Mouse (Mus musculus): ENCODE data around the gene Pde10a. TPM values are rescaled to one million over a fixed set of nuclear protein-coding genes. Genes with fewer than 3 reads are reported as not detected.
A peak's percentile ranks its signal among the peaks of the same experiment; 100 is the strongest.

Pde10a gene
- total RNA-seq, 2 experiments from 2014 or later, result 1.7 to 7.8 TPM

DNA sequence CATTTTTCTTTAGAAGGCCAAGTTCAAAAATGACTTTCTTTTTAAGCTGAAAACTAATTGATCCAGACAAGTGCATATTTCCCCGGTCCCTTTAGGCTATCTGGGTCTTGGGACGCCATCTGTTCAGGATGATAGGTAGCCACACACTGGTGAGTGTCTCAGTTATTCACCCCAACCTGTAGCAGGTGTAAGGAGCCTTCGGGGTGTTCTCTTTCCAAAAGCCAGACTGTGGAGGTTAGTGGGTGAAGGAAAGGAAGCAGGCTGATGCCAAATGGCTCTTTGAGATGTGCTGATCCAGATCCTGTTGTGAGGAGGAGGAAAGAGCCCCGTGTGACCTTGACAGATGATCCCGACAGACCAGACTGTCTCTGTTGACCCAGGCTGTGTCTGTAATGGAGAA, 448.2 kb downstream of the Pde10a start:
- no peak for ATAC-seq (replicated peaks; ENCODE audit: low FRiP score, low TSS enrichment, poor library complexity, severe bottlenecking)

DNA sequence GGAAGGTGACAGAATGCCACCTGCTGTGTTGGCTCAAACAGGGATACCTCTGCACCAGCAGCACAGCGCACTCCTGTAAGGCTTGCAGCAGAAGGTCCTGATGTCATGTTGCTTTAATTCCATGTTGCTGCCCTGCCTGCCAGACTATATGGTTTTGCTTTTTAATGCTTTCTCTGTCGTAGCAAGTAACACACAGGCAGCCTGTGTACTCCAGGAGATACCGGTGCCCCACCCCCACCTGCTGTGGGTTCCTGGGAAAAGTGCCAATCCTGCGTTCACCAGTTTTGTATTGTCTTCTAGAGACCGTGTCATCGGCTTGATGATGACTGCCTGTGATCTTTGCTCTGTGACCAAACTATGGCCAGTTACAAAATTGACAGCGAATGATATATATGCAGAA, 449.3 kb downstream of the Pde10a start:
- no peak for ATAC-seq (replicated peaks; ENCODE audit: low FRiP score, low TSS enrichment, poor library complexity, severe bottlenecking)

DNA sequence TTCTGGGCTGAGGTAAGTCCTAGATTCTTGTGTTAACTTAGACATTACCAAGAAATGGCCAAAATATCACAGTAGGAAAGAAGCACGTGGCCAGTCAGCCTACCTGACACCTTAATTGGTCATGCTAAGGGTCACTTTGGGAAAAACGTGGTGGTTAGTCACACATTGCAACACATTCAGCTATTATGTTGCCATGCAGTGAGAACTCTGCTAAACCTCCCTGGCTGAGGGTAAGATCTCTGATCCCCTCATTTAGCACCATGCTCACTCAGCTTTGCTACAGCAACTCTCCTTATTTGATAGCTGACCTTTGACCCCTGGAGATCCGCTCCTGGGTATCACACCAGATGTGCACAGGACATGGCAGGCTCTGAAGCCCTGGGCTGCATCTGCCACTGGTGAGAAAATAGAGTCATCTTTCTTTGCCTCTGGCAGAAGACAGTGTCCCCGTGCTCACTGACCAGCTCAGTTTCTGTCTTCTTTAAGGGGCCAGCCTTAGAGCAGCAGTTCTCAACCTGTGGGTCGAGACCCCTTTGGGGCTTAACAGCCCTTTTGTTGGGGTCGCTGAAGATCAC, 449.7 kb downstream of the Pde10a start:
- ATAC-seq (replicated peaks; ENCODE audit: low FRiP score, low TSS enrichment, poor library complexity, severe bottlenecking), result no peak

DNA sequence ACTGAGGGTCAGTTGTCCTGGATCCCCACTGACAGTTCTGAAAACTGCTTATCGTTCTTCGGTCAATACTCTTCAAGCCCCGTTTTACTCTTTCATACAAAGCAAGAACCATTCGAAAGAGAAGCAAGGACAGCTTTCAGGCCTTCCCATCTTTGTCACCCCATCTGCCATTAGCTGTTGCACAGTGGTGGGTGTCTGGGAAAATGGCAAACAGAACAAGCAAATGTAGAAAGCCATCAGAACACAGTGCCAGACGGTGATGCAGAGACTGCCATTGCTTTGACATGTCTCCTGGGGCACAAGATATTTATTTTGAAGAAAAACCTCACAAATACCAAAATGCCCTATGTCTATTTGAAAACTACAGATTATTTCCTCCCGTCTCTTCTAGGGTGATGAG, 451.6 kb downstream of the Pde10a start:
- no peak for ATAC-seq (replicated peaks; ENCODE audit: low FRiP score, low TSS enrichment, poor library complexity, severe bottlenecking)

DNA sequence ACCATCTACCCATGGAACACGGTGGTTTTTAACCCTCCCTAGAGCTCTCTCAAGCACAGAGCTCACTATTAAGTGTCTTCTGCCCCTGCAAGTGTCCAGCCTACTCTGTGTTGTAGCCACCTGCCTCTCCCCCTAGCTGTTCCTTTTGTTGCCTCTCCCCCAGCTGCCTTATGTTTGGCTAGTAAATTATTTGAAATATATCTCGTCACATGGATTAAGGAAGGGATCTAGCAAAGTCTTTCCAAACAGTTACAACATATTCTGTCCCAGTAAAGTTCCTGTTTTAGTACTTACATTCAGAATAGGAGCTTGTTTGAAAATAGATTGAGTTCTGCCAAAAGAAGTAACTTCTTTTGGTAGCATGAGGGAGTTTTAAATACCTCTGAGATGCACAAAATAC, 452.1 kb downstream of the Pde10a start:
- ATAC-seq (replicated peaks; ENCODE audit: low FRiP score, low TSS enrichment, poor library complexity, severe bottlenecking), result no peak

DNA sequence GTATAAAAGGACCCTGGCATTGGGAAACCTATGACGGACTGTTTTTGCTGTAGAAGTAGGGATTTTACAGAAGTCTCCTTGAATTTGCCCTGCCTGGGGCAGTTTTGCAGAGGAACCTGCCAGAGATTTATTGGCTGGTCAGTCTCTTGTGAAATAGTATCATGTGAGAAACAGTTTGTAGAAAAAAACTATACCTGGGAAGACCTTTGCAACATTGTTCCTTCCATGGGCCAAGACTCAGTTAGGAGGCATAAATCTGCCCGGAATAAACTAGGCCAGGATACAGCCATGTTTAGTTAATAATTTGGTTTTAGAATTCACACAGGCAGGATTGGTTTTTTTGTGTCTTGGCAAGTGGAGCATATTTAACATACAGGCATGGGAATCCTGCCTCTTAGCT, 458.4 kb downstream of the Pde10a start:
- no peak for ATAC-seq (replicated peaks; ENCODE audit: low FRiP score, low TSS enrichment, poor library complexity, severe bottlenecking)

DNA sequence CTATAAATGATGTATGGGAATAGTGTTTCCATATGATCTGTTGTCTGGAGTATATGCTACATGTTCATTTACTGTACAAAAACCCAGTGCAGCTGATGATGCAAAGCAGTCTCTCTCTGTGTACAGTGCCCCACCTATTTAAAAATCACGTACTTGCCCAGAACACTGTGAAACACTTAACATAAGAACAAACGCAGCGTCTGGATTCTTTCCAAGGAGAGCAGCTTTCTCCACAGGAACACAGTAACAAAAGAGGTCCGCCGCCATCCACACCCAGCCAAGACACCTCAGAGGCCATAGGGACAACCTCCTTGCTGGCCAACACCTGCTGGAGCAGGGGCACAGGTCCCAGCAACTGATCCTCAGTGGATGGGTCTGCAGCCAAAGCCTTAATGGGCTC, 460.5 kb downstream of the Pde10a start:
- no peak for ATAC-seq (replicated peaks; ENCODE audit: low FRiP score, low TSS enrichment, poor library complexity, severe bottlenecking)

DNA sequence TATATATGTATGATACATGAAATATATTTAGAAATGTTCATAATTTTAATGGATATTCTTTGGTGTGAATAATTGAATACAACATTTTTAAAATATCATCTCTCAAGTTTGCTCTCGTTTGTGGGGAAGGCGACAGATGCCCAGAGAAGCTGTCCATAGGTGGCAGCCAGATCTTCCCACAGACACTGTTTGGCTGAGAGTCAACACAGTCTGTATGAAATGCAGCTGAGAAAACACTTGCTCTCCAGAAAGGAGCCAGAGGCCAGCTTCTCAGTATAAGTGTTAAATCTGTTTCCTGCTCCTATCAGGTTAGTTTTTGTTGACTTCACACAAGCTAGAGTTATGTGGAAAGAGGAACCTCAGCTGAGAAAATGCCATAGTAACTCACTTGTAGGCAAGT, 461.4 kb downstream of the Pde10a start:
- ATAC-seq (replicated peaks; ENCODE audit: low FRiP score, low TSS enrichment, poor library complexity, severe bottlenecking), result no peak

DNA sequence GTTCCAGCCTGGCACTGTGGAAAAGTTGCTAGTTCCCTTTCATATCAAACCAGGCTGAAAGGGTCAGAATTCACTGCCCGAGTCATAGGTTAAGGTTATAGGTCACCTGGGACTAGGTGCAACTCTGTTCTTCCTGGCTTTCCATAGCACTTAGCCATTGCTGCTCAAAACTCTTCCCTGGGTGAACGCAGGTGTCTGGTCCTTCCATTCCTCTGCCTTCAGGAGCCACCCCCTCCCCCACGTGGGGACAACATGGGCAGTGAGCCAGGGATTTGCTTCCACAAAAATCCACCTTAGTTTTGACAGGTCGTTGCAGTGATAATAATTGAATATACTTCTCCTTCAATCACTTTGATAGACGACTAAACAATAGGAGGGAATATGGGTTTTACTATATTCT, 462.2 kb downstream of the Pde10a start:
- no peak for ATAC-seq (replicated peaks; ENCODE audit: low FRiP score, low TSS enrichment, poor library complexity, severe bottlenecking)

DNA sequence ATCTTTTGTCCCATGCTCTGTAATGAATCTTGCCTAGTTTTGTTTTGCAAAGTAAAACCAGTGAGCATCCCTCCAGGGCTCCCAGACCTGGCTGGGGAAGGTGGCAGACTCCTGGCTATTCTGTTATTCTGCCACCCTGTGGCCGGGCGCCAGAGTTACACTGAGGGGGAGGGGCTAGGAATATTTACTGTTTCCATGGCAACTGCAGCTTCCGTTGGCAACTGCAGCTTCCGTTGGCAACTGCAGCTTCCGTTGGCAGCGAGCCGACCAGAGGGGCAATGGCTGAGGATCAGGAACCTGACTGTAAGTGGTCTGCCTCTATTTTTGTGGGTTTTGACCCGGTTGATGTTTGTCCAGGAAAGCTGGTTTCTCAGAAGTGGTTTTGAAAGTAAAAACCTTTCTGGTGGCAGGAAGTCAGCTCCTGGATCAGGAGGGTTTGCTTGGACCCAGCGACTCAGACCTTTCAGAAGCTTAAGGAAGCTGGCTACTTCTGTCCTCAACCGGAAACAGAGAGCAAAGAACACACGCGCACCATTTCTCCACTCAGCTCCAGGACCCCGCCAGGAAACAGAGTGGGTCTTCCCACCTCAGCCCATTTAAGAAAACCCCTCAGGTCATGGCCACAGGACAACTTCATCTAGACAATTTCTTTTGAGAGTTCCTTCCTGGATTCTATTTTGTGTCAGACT, 463.1 kb downstream of the Pde10a start, which contains the start of gene 1700010I14Rik:
Gene 1700010I14Rik, plus strand, starts transcription at position 215 of the 689 bp plus-strand sequence.
- peak; percentile 88 for ATAC-seq (replicated peaks; ENCODE audit: low FRiP score, low TSS enrichment, poor library complexity, severe bottlenecking)

DNA sequence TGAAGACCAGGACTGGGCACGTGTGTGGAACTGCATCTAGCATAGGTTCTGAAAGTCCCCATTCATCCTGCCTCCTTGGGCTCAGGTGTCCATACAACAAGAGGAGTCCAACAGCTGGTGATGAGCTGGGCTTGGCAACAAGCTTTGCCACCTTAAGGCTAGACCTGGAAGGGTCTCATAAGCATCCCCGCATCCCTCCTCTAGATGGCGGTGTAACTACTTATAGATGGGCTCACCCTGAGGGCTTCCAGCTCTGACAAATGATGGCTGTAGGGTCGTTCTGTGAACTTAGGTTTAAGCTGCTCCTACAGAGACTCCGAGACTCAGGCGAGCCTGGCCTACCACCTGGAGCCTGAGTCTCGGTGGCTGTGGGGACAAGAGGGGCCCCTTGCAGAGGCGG, 466.0 kb downstream of the Pde10a start:
- ATAC-seq (replicated peaks; ENCODE audit: low FRiP score, low TSS enrichment, poor library complexity, severe bottlenecking), result peak; percentile 71

DNA sequence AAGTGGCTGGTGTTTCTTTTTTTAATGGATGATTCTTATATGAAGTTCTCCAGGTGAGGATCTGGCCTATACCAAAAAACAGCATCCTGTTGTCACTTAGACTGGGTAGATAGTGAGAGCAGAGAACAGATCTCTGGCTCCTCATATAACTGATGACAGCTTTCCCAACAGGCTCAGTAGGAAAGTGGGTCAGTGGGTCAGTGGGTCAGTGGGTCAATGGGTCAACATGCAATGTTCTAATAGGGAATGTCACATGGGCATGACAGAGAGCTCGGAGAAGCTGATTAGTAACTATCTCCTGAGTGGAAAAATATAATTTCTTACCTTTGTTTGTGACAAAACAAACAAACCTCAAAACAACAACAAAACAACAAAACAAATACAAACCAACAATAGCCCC, 470.2 kb downstream of the Pde10a start:
- no peak for ATAC-seq (replicated peaks; ENCODE audit: low FRiP score, low TSS enrichment, poor library complexity, severe bottlenecking)

DNA sequence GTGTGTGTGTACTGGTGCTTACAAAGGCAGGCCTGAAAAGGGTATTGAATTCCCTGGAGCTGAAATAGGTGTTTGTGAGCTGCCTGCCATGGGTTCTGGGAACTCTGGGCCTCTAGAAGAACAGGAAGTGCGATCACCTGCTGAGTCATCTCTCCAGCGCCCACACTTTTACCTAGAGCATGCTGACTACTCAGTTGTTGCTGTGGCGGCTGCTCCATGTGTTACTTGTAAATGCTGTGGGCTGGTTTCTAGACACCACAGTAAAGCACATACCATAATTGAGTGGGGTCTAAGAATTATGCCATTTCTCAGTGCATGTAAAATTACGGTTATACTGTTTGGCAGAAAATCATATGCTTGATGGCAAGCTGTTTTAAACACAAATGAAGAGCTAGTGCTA, 477.3 kb downstream of the Pde10a start:
- no peak for ATAC-seq (replicated peaks; ENCODE audit: low FRiP score, low TSS enrichment, poor library complexity, severe bottlenecking)

DNA sequence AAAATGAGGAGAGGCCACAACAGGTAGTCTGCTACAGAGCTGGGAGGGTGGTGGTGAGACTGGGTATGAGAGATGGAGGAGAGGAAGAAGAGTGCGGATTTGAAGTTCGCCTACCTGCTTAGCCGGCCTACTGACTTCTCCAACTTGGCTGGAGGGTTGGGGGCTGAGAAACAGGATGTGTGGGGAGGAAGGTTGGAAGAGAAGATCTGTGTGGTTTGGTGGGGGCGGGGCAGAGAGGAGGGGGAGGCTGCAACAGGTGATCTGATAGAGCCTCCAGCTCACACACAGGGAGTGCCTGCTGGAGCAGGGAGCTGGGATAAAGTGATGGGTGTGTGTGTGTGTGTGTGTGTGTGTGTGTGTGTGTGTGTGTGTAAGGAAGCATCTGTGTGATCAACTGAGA, 479.3 kb downstream of the Pde10a start:
- ATAC-seq (replicated peaks; ENCODE audit: low FRiP score, low TSS enrichment, poor library complexity, severe bottlenecking), result no peak

DNA sequence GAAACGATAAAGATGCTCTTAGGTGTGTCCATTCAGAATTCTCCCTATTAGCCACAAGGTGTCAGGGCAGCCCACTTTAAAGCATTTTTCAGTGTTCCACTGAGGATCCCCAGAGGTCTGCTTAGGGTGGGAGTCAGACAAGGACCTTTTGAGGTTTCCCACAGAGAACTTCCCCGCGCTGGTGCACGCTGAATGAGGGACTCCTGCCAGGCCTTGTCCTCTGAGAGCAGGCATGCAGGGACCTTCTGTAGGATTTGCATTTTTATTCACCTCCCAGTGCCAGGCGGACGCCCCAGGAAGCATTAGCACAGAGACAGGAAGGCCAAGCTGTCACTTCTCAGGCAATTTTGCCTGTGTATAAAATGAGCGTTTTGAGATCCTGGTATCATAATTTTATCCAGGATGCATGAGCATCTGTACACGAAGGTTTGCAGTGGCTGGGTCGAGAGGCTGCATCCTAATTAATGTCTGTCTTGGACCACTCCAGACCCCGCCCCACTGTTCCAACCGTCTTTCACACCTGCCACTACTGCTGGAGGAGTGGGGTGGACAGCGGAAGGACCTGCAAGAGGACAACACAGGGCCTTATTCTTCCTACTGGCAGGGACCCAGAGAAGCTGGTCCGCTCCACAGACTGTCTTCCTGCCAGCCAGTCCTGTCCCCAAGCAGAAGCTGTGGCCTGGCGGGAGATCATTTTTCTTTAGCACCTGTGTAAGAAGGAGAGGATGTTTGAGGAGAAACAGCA, 498.2 kb downstream of the Pde10a start:
- no peak for ATAC-seq (replicated peaks; ENCODE audit: low FRiP score, low TSS enrichment, poor library complexity, severe bottlenecking)

DNA sequence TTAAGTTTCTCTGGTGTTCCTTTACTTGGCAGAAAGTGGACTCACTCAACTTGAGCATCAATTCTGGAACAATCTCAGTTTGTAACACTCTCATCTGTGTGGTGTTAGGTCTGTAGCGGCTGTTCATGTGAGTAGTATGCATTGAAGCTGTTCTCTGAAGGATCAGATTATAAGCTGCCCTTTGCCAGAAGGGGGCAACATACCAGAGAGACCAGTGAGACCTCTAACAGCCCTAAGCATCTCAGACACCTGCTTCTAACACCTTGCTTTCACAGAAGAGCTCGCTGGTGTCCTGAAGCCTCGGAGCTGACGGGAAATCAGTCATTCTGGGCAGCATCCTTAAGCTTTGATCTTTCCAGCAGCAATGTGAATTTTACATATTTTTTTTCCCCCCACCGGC, 505.0 kb downstream of the Pde10a start:
- ATAC-seq (replicated peaks; ENCODE audit: low FRiP score, low TSS enrichment, poor library complexity, severe bottlenecking), result 0 out of 2 replicates have a peak, but pooled peaks have one; percentile 39

DNA sequence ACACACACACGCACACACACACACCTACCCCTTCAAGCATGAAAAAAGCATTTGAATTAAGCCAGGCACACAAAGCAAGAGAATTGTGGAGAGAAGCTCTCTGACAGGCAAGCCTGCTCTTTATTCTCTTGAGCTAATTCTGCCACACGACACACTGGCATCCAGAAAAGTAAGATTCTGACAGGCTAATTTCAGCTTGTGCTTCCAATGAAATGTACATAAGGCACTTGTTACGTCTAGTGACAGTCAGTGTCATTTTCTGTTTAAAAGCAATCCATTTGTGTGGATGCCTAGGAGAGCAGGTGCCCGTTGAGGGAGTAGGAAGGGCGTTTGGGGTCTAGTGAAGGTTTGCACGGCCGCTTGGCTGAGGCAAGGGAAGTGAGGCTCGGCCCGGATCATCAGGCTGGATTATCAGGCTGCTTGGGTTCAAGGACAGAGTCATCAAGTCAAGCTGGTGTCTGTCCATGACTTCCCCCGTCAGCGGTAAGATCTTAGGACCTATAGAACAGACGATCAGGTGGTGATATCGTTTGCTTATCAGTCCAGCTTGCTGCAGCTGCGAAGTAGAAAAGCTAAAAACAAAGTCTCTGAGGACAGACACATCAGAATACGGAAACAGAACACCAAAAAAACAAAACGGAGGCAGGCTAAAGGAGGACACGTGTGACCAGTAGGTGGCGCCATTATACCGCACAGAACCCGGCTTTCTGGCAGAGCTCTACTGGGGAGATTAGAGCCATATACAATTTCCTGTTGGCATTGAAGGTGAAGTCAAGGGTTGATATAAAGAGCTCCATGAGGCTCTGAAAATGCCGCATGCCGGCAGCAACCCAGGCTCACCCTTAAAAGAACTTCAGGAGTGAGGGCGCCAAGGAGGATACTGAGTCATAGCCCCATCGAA, 506.3 kb downstream of the Pde10a start:
- ATAC-seq (replicated peaks; ENCODE audit: low FRiP score, low TSS enrichment, poor library complexity, severe bottlenecking), result peak; percentile 82

DNA sequence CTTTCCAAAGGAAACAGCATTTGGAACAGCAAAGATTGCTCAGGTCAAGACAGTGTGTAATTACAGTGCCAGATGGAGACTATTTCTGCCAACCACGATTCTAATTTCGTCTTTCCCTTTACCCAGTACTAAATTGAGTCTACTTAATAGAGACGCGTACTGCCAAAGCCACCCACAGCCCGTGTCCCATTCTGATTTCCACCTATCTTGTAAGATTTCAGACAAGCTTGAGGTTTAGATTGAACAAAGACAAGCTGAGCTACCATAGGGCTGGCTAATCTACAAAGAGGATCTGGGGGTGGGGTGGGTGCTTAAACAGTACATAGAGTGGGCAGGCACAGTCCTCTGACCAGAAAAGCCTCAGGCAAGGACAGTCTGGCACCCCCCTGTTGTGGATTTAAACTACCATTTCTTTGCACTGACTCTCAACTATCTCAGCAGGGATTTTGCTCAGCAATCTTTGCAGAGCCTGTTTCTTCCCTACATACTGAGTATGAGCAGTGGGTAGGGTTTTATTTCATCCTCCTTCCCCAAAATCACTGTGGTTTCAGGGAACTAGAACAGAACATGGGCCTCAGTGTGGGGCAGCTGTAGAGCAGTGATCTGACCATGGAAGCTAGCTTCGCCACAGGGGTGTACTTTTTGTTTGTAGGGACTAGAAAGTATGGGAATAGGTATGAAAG, 507.3 kb downstream of the Pde10a start:
- ATAC-seq (replicated peaks; ENCODE audit: low FRiP score, low TSS enrichment, poor library complexity, severe bottlenecking), result no peak

DNA sequence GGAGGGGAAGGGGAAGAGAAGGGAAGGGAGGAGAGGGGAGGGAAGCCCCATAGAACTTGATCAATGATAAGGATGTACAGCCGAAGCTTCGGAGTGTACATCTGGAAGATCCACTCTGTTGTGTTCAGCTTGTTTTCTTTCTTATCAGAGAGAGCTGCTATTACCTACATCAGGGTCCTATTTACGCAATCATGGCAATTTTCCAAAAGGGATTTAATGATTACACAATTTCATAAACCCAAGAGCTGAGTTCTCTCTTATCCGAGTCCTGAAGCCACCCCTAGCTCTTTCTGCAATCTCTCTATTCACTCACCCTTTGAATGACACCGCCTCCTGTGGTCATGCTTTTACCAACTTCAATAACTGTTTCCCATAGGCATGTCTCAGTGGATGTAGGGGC, 508.3 kb downstream of the Pde10a start:
- no peak for ATAC-seq (replicated peaks; ENCODE audit: low FRiP score, low TSS enrichment, poor library complexity, severe bottlenecking)
